Mouse (Mus musculus) MEL (cell line): ENCODE measurements around the gene Lurap1.

Experiments
- EP300 ChIP-seq, 2 experiments: IDR thresholded peaks; 2 replicates each; pipeline ENCODE4 v1.6.1; 2011; ENCODE audit warnings: improper control_type of control experiment in 2 of 2, low read length in 2 of 2, low read depth in 1 of 2, mild to moderate bottlenecking in 1 of 2
- MAZ ChIP-seq: IDR thresholded peaks from 2 replicates; pipeline ENCODE4 v1.6.1; 2012; ENCODE audit warnings: low read depth, mild to moderate bottlenecking, inconsistent platforms, low read length, improper control_type of control experiment
- RCOR1 ChIP-seq: IDR thresholded peaks from 2 replicates; pipeline ENCODE4 v1.6.1; 2012; ENCODE audit warnings: low read depth, mild to moderate bottlenecking, inconsistent platforms, low read length, improper control_type of control experiment
- TBP ChIP-seq: IDR thresholded peaks from 2 replicates; pipeline ENCODE4 v1.8.0; 2011; ENCODE audit warnings: low read depth, low read length, improper control_type of control experiment

DNA sequence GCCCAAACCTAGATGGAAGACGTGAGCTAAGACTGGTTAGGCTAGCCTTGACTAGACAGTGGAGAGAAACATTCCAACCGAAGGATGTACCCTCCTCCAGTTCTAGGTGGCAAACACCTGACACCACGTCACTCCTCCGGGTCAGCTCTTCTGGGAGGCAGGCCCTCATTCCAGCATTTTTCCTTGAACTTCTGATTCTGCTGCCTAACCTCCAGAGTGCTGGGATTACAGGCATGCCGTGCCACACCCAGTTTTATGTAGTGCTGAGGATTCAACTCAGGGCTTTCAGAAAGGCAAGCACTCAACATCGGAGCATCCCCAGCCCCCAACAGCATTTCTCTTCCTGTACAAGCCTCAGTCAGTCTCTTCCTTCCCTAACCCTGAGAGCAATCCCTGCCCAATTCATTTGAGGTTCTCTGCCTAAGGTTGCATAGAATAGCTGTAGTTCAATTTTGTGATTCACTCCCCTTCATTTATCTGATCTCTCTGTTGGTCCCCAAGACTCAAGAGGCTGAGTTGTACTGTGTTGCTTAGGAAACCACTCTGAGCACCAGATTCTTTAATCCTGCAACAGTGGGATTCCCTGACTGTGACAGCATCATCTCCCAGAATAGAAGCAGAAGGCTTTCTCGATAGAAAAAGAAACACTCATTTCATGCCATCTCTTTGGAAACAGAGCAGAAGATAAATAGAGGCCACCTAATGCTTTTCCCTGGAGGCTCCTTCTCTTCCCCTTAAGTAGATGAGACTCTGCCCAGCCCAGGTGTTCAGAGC lies 10.2 kb downstream of the Lurap1 start:
- TF ChIP-seq TBP, result no peak
- no peak for TF ChIP-seq RCOR1
- no peak for TF ChIP-seq EP300 (IDR thresholded peaks at IDR 0.05; ENCODE audit: low read depth in 1 of 2, low read length in 2 of 2)
- TF ChIP-seq MAZ, result no peak
